Comparison of ENCODE assay signal across 15 mouse cellular contexts in the genomic region with DNA sequence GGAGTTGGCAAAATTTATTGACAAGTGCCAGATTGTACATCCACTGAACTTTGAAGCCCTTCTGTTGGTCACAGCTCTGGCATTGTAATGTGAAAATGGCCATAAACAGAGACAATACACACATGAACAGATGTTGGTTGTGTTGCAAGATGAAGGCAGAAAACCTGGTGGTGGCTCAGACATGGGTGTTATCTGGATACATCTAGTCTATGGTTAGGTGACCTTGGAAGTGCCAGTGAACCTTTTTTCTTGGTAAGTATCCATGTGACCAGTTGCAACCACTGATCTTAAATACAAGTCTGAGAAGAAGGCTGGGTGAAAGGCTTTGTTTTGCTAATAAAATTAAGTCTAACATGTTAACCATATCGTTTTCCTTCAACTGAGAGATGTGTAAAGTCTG.
"Had no signal": no experiment of that assay in that cellular context is flagged by ENCODE, and none has a peak within 500 bp of the region (broad histone marks: within the 10 kb centered on the region; RNA-seq: fewer than 3 reads in every experiment).

No protein-coding gene starts in this region.

- H3K27ac ChIP-seq: neural tube, embryonic 12.5 days; neural tube, embryonic 13.5 days; neural tube, embryonic 15.5 days; stomach, embryonic 15.5 days; stomach, postnatal 0 days had no signal

- DNase-seq: right cerebral cortex, adult 18-20 months; right cerebral cortex, postnatal 14 days; right cerebral cortex, postnatal 25 days; right cerebral cortex, postnatal 4 days; spleen, adult 18-20 months; thymus, adult 18-20 months; thymus, postnatal 14 days; thymus, postnatal 25 days; thymus, postnatal 36 days; thymus, postnatal 4 days had no signal

- H3K4me1 ChIP-seq: neural tube, embryonic 12.5 days; neural tube, embryonic 15.5 days had no signal

- H3K9me3 ChIP-seq: neural tube, embryonic 12.5 days; neural tube, embryonic 13.5 days; neural tube, embryonic 15.5 days; stomach, embryonic 15.5 days had no signal

- H3K4me2 ChIP-seq: neural tube, embryonic 12.5 days; neural tube, embryonic 13.5 days; neural tube, embryonic 15.5 days; stomach, embryonic 15.5 days had no signal

- H3K9ac ChIP-seq: neural tube, embryonic 12.5 days; neural tube, embryonic 13.5 days; neural tube, embryonic 15.5 days; stomach, embryonic 15.5 days had no signal

- H3K4me3 ChIP-seq: neural tube, embryonic 12.5 days; neural tube, embryonic 13.5 days; neural tube, embryonic 15.5 days; stomach, embryonic 15.5 days had no signal

- H3K27me3 ChIP-seq: neural tube, embryonic 12.5 days; neural tube, embryonic 13.5 days; neural tube, embryonic 15.5 days; stomach, embryonic 15.5 days had no signal

- H3K36me3 ChIP-seq: neural tube, embryonic 12.5 days; neural tube, embryonic 13.5 days; neural tube, embryonic 15.5 days; stomach, embryonic 15.5 days had no signal
